Mouse (Mus musculus): ENCODE measurements around the gene Pbld1. TPM values are rescaled to one million over a fixed set of nuclear protein-coding genes. Genes with fewer than 3 reads are reported as not detected.

The Pbld1 gene
- total RNA-seq, 2 experiments from 2014 or later, result 0.15 to 0.82 TPM

DNA sequence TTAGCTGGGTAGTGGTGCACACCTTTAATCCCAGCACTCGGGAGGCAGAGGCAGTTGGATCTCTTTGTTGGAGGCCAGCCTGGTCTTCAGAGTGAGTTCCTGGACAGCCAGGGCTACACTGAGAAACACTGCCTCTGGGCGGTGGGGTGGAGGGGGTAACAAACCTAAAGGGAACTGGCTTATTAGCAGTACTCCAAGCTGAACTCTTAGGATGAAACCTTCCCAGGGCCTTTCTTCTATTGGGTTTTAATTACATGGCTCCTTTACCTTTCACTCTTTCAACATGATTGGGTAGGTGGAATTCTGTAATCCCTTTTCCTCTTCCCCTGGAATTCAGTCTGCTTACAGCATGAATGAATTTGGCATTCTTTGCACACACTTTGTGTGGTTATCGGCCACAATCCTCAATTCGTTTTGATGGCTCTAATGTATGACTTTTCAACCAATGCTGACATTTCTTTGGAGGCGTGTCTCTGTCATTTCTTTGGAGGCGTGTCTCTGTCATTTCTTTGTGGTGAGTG is 34.4 kb upstream of the Pbld1 start:
- Histone ChIP-seq H3K27ac (peak overlapping the region; percentile 99), H3K4me3 (no peak overlapping the region)
- TF ChIP-seq CTCF (conservative IDR thresholded peaks at IDR 0.05), result no peak
- DNase-seq (ENCODE audit: low spot score in 2 of 2), result no peak

DNA sequence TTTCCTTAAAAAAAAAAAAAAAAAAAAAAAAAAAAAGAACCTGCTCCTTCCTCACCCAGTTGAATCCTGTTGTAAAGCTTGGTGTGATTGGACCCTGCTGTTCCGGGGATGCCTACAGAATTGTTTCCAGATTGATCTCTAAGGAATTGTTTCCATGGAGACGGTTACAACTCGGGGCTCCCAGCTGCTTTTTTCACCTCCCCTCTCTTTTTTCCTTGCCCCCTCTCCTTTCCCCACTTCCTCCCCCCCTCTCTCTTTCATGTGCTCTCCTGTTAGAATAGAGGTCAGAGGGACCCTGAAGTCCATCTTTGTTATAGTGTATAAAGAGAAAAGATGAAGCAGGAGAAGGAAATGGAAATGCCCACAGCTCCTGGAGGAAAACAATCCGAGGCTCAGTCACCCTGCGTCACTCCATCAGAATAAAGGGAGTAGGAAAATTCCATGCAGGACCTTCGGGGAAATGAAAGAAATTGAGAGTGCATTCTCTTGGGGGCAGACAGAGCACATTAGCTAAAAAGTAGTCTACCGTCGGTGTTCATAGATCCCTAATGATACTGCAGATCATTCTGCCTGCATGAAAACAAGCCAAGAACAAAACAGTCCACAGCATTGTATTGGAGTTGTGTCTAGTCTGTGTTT is 33.7 kb upstream of the Pbld1 start:
- DNase-seq (ENCODE audit: low spot score in 2 of 2), result peak; percentile 42 to 66
- H3K27ac ChIP-seq, result peak overlapping the region; percentile 99
- peak overlapping the region; percentile 5; the same call in 1 of the 2 replicates for H3K4me3 ChIP-seq
- no peak for TF ChIP-seq CTCF (conservative IDR thresholded peaks at IDR 0.05)

DNA sequence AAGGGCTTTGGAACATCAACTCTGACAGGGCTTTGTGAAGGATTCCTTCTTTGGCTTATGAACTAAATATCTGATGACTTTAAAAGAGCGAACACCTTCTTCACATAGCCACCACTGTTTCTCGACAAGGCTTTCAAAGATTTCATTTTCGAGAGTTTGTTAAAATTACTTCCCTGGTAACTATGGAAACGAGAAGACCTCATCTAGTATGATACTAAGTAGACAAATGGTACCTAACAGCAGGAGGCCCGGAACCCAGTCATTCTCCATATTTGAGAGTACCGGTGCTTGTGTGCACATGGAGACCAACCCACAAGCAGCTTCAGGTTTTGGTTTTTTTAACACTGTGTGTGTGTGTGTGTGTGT is 33.2 kb upstream of the Pbld1 start:
- Histone ChIP-seq H3K27ac (peak overlapping the region; percentile 99), H3K4me3 (peak overlapping the region; percentile 5; the same call in 1 of the 2 replicates)
- DNase-seq (ENCODE audit: low spot score in 2 of 2), result no peak
- no peak for TF ChIP-seq CTCF (conservative IDR thresholded peaks at IDR 0.05)

DNA sequence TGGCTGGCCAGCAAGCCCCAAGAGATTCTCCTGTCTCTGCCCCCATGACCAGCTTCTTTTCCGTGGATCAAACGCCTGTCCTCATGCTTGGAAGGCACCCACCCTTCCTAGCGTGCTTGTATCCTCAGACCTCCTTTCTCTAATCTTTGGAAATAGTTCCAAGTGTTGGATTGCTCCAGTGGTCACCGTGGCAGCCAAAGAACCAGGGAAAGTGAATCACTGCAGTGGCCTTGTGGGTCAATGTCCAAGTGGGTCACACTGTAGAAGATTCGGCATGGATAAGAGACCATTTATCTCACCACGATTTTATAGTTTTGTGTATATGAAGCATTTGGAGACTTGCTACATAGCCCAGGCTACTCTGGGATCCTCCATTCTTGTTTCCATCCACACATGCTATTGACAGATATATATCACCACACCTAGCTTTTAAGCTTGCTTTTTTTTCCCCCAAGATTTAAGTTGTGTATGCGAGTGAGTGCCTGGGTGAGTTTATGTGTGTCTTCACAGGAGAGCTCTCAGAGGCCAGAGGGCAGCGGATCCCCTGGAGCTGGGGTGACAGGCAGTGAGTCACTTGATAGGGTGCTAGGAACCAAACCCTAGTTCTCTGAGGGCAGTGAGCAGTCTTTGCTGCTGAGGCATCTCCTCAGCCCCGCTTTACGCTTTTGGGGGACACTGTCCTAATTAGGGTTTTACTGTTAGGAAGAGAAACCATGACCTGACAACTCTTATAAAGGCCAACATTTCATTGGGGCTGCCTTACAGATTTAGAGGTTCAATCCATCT is 32.4 kb upstream of the Pbld1 start:
- H3K27ac ChIP-seq, result no peak overlapping the region; the same call in 1 of the 2 replicates
- no peak for DNase-seq (ENCODE audit: low spot score in 2 of 2)
- H3K4me3 ChIP-seq, result no peak overlapping the region
- no peak for TF ChIP-seq CTCF (conservative IDR thresholded peaks at IDR 0.05)

DNA sequence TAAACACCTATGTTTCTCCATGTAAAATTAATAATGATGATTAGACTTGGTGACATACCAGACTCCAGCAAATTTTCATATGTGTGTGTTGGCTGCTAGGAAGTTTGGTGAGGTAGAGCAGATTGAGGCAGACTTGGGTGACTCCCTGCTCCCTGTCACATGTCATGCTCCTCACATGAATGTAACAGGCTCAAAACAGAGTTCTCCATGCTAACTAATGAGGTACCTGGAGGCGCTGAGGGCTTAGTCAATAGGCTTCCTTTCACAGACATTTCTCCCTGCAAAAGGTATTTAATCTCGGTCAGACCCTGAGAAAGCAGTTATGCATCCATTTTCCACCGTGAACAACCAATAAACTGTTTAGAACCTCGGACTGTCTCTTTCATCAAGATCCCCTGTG is 31.6 kb upstream of the Pbld1 start:
- no peak for DNase-seq (ENCODE audit: low spot score in 2 of 2)
- no peak overlapping the region for H3K27ac ChIP-seq
- H3K4me3 ChIP-seq, result no peak overlapping the region
- no peak for TF ChIP-seq CTCF (conservative IDR thresholded peaks at IDR 0.05)

DNA sequence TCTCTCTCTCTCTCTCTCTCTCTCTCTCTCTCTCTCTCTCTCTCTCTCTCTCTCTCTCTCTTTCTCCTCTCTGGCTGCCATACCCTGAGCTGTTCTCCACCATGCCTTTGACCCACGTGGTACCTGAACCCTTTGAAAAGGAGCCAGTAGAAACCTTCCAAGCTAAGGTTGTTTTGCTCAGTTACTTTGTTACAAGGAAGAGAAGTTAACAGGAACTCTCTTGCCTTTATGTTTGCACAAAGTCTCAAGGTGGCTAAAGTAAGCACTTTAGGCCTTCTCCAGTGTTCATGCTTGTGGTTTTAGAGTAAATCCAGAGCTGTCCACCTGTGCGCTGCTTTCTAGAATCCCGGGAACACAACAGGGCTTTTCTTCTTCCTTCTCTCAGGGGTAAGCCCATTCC is 27.7 kb upstream of the Pbld1 start:
- TF ChIP-seq CTCF (conservative IDR thresholded peaks at IDR 0.05), result no peak
- Histone ChIP-seq H3K27ac (no peak overlapping the region), H3K4me3 (no peak overlapping the region)
- DNase-seq (ENCODE audit: low spot score in 2 of 2), result no peak

DNA sequence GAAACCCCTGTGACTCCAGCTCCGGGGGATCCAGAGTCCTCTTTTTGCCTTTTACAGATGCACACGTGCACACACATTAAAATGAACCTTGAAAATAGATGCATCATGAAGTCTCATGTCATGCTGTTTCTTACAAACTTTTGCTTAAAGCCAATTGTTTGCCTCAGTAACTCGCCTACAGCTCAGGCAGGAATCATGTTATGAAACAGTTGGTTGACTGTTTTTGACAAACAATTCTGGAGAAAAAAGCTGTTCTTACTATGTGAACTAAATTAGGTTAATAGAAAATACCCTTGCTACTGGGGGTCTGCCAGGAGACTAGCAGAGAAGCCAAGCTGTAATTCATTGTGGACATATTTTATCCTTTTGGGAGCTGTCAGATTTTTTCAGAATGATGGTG is 27.0 kb upstream of the Pbld1 start:
- DNase-seq (ENCODE audit: low spot score in 2 of 2), result no peak
- no peak overlapping the region for H3K4me3 ChIP-seq
- no peak for TF ChIP-seq CTCF (conservative IDR thresholded peaks at IDR 0.05)
- no peak overlapping the region for H3K27ac ChIP-seq

DNA sequence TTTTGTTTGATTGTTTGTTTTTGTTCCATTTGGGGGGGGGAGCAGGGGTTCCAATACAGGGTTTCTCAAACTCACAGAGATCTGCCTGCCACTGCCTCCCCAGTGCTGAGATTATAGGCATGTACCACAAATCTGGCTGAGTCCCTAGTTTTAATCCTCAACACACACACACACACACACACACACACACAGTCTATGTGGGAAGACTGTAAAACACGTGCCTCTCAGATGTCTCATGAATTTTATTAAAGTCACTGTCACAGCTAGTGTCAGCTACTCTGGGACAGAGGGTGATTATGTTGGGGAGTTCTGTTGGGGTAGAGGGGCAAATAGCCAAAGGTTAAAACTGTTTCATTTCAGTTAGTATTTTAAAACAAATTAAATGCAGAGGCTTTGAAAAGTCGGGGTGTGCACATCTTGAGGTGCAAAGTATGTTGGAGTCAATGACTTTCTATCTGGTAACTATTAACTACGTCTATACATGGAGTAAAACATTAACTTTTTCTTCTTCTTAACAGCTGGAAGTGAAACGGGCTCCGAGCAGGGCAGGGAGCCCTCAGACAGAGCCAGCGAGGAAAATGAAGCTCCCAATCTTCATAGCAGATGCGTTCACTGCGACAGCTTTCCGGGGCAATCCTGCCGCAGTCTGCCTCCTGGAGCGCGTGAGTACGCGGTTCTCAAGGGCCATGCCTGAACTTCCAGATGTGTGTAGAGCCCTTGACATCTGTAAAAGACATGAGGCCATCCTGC is 21.2 kb upstream of the Pbld1 start:
- Histone ChIP-seq H3K4me3 (no peak overlapping the region), H3K27ac (no peak overlapping the region)
- no peak for TF ChIP-seq CTCF (conservative IDR thresholded peaks at IDR 0.05)
- no peak for DNase-seq (ENCODE audit: low spot score in 2 of 2)

DNA sequence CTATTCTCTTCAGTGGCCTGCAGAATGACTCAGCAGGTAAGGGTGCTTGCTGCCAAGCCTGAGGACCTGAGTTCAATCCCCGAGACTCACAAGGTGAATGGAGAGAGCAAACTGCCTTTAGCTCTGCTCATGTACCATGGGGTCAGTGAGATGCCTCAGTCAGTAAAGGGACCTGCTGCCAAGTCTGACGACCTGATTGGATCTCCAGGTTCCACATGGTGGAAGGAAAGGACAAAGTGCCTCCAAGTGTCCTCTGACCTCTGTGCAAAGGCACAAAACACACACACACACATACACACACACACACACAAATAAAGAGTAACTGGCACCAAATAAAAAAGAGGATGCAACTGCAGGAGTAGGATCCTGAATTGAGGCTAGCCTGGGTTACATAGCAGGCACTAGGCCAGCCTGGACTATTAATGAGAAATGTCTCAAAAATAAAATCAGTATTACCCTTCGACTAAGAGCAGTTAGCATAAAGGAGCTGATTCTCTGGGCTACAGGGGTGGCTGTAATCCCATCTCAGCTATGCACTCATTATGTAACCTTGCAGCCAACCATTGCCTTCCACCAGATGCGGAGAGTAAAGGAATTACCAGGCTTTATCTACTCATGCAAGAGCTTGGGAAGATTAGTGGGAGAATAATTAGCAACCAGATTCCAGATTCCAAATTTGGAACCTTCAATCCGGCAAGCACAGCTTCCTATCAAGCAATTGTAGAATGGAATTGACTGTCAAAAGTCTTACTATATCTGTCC is 19.9 kb upstream of the Pbld1 start:
- no peak for TF ChIP-seq CTCF (conservative IDR thresholded peaks at IDR 0.05)
- Histone ChIP-seq H3K27ac (no peak overlapping the region), H3K4me3 (no peak overlapping the region)
- DNase-seq (ENCODE audit: low spot score in 2 of 2), result no peak

DNA sequence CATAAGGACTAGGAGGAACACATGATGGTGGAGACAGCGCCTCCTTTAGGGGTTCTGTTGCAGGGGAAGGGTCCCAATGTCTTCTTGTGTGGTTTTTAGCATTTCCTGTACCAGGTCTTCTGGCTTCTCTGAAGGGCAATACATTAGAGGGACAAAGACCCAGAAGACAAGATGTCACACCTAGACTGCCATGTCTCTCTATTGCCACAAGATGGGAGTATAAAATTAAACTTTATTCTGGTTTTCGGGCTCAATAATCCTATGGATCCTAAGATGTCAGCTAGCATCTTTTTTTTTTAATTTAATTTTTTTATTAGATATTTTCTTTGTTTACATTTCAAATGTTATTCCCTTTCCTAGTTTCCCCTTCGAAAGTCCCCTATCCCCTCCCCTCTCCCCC is 16.8 kb upstream of the Pbld1 start:
- H3K4me3 ChIP-seq, result no peak overlapping the region
- H3K27ac ChIP-seq, result no peak overlapping the region
- peak; percentile 72 for TF ChIP-seq CTCF (conservative IDR thresholded peaks at IDR 0.05)
- DNase-seq (ENCODE audit: low spot score in 2 of 2), result no peak

DNA sequence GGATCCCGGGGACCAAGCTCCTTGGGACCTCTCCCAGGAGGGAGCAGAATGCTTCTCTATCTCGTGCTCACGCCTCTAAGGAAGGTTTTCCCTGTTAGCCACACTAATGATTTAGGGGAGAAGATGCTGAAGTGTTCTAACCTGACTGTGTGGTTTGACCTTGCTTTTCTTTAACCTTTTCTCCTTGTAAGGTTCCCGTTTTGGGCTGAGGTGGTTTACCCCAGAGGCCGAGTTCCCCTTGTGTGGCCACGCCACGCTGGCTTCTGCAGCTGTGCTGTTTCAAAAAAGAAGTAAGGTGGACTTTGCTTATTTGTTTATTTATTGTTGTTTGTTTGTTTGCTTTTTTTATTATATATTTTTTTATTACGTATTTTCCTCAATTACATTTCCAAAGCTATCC is 12.2 kb upstream of the Pbld1 start:
- TF ChIP-seq CTCF (conservative IDR thresholded peaks at IDR 0.05), result no peak
- Histone ChIP-seq H3K4me3 (no peak overlapping the region), H3K27ac (no peak overlapping the region)
- DNase-seq (ENCODE audit: low spot score in 2 of 2), result no peak

DNA sequence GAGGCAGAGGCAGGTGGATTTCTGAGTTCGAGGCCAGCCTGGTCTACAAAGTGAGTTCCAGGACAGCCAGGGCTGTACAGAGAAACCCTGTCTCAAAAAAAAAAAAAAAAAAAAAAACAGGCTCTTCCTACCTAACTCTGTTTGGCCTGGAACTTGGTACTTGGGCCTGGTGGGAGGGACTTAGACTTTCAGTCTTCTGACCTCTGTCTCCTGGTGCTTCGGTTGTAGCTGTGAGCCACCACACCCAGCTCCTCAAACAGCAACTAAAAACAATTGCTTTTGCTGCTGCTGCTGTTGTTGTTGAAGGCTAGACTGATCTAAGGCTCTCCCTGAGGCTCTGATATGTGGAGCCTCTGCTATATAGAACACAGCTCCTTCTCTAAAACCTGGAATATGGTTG is 10.9 kb upstream of the Pbld1 start:
- Histone ChIP-seq H3K4me3 (no peak overlapping the region), H3K27ac (no peak overlapping the region)
- TF ChIP-seq CTCF (conservative IDR thresholded peaks at IDR 0.05), result no peak
- DNase-seq (ENCODE audit: low spot score in 2 of 2), result no peak
